Mouse (Mus musculus): ENCODE measurements around the gene Lypla2.

DNA sequence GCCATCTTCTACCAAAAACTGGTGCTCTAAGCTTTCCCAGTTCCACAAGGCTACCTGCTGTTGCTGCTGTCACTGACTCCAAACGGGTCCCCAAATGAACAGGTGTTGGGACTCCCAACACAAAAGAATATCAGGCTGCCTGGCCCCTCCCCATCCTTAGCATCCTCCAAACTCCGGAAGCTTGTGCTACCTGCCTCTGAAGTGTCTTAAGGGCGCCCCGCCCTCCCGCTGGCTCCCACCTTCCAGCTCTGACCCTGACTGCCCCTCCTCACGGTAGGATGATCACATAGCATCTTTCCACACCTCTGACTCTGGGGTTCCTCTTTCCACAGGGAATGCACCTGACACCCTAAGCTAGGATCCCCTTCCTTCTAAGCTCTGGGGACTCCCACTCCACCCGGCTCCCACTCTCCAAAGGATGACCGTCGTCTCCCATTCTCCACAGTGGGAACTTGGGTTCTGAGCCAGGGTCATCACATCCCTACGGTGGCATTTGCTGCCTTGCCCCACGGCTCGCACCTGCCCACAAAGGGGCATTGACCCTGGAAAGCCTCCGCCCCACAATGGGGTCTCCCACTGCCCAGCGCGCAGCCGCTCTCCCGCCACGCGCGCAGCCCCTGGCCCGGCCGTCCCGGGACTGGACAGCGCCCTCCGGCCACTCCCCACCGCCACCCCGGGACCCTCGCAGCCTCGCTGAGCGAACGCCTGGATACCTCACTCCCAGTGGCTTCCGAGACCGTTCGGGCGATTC, 446 bp downstream of the Lypla2 start:
- no peak for TF ChIP-seq POLR2A (IDR thresholded peaks at IDR 0.05; ENCODE audit: borderline replicate concordance, control insufficient read depth, low read depth, low read length)
- TF ChIP-seq CTCF (IDR thresholded peaks at IDR 0.05; ENCODE audit: control insufficient read depth, insufficient read depth, low read length): no peak

Data from bone marrow, adult 2 months (tissue).